Mouse (Mus musculus) splenic B cell, adult 2 months (primary cell): ENCODE data around the gene Timm17a.

ENCODE experiments used
- DNase-seq: peaks from one replicate; pipeline ENCODE4 v3.0.0-alpha.2; 2011; ENCODE audit warnings: low read depth, low spot score
- H3K27me3 ChIP-seq: 2 replicates; pipeline ENCODE4 v1.6.1; 2012; ENCODE audit warnings: mild to moderate bottlenecking, low read length, moderate library complexity, mixed read lengths; ENCODE audit not compliant: control insufficient read depth, poor library complexity, insufficient read depth, severe bottlenecking
- H3K36me3 ChIP-seq: 2 replicates; pipeline ENCODE4 v1.6.1; 2012; ENCODE audit warnings: mild to moderate bottlenecking, low read length, moderate library complexity, mixed read lengths; ENCODE audit not compliant: control insufficient read depth, poor library complexity, insufficient read depth, severe bottlenecking

The Timm17a gene

GRCm38 (mm10) chr1:135311356-135311755 is 2.2 kb downstream of the Timm17a start:
- Histone ChIP-seq H3K36me3 (no peaks in the 10 kb centered on the region), H3K27me3 (no peaks in the 10 kb centered on the region)
- DNase-seq, result no peak

GRCm38 (mm10) chr1:135290908-135291307 is 22.7 kb downstream of the Timm17a start:
- H3K27me3 ChIP-seq, result no peaks in the 10 kb centered on the region
- no peaks in the 10 kb centered on the region for H3K36me3 ChIP-seq
- no peak for DNase-seq

GRCm38 (mm10) chr1:135286311-135286710 is 27.3 kb downstream of the Timm17a start:
- H3K27me3 ChIP-seq, result no peaks in the 10 kb centered on the region
- no peaks in the 10 kb centered on the region for H3K36me3 ChIP-seq
- no peak for DNase-seq

- Histone ChIP-seq H3K36me3 (no peaks in the 10 kb centered on the region), H3K27me3 (no peaks in the 10 kb centered on the region)
- peak; percentile 57 for DNase-seq
Observed at GRCm38 (mm10) chr1:135283826-135284291, 29.7 kb downstream of the Timm17a start, which contains the start of gene Rnpep. TSS of gene Rnpep (minus strand) at chr1:135284084.

- Histone ChIP-seq H3K36me3 (no peaks in the 10 kb centered on the region), H3K27me3 (no peaks in the 10 kb centered on the region)
- DNase-seq, result peak; percentile 32
Observed at GRCm38 (mm10) chr1:135283287-135283825, 30.2 kb downstream of the Timm17a start.

- DNase-seq, result peak; percentile 46
- no peaks in the 10 kb centered on the region for H3K27me3 ChIP-seq
Observed at GRCm38 (mm10) chr1:135282536-135283286, 30.9 kb downstream of the Timm17a start.

GRCm38 (mm10) chr1:135281841-135282240 is 31.7 kb downstream of the Timm17a start:
- Histone ChIP-seq H3K36me3 (peaks cover 3% of the 10 kb centered on the region), H3K27me3 (no peaks in the 10 kb centered on the region)
- no peak for DNase-seq

More at GRCm38 (mm10) chr1:135282536-135283286, 30.9 kb downstream of the Timm17a start:
- peaks cover 3% of the 10 kb centered on the region; the same call in 1 of the 2 replicates for H3K36me3 ChIP-seq

GRCm38 (mm10) chr1:135280646-135281045 is 32.9 kb downstream of the Timm17a start:
- Histone ChIP-seq H3K36me3 (peaks cover 5% of the 10 kb centered on the region), H3K27me3 (no peaks in the 10 kb centered on the region)
- DNase-seq, result no peak

- DNase-seq, result no peak
- no peaks in the 10 kb centered on the region for H3K27me3 ChIP-seq
Observed at GRCm38 (mm10) chr1:135271371-135271770, 42.2 kb downstream of the Timm17a start.

GRCm38 (mm10) chr1:135267663-135268446 is 45.7 kb downstream of the Timm17a start:
- no peak for DNase-seq
- no peaks in the 10 kb centered on the region for H3K27me3 ChIP-seq
- H3K36me3 ChIP-seq, result peaks cover 7% of the 10 kb centered on the region

More at GRCm38 (mm10) chr1:135271371-135271770, 42.2 kb downstream of the Timm17a start:
- H3K36me3 ChIP-seq, result peaks cover 9% of the 10 kb centered on the region

GRCm38 (mm10) chr1:135265834-135266233 is 47.7 kb downstream of the Timm17a start:
- H3K36me3 ChIP-seq, result peaks cover 6% of the 10 kb centered on the region
- no peak for DNase-seq
- H3K27me3 ChIP-seq, result no peaks in the 10 kb centered on the region

- Histone ChIP-seq H3K36me3 (peaks cover 5% of the 10 kb centered on the region), H3K27me3 (no peaks in the 10 kb centered on the region; the same call in 1 of the 2 replicates)
- no peak for DNase-seq
Observed at GRCm38 (mm10) chr1:135263316-135263715, 50.3 kb downstream of the Timm17a start.

GRCm38 (mm10) chr1:135262329-135262728 is 51.2 kb downstream of the Timm17a start:
- Histone ChIP-seq H3K36me3 (peaks cover 5% of the 10 kb centered on the region), H3K27me3 (no peaks in the 10 kb centered on the region; the same call in 1 of the 2 replicates)
- DNase-seq, result no peak

- H3K36me3 ChIP-seq, result peaks cover 5% of the 10 kb centered on the region
- no peaks in the 10 kb centered on the region; the same call in 1 of the 2 replicates for H3K27me3 ChIP-seq
- no peak for DNase-seq
Observed at GRCm38 (mm10) chr1:135260931-135261330, 52.6 kb downstream of the Timm17a start.

- DNase-seq, result peak; percentile 80
- H3K36me3 ChIP-seq, result peaks cover 5% of the 10 kb centered on the region
- H3K27me3 ChIP-seq, result no peaks in the 10 kb centered on the region; the same call in 1 of the 2 replicates
Observed at GRCm38 (mm10) chr1:135259128-135259436, 54.5 kb downstream of the Timm17a start.
